Mouse (Mus musculus): ENCODE data around the gene Abhd4. TPM values are rescaled to one million over a fixed set of nuclear protein-coding genes. Genes with fewer than 3 reads are reported as not detected.

Abhd4 gene
- polyA plus RNA-seq, 1 experiment from 2014 or later: 54.3 TPM

DNA sequence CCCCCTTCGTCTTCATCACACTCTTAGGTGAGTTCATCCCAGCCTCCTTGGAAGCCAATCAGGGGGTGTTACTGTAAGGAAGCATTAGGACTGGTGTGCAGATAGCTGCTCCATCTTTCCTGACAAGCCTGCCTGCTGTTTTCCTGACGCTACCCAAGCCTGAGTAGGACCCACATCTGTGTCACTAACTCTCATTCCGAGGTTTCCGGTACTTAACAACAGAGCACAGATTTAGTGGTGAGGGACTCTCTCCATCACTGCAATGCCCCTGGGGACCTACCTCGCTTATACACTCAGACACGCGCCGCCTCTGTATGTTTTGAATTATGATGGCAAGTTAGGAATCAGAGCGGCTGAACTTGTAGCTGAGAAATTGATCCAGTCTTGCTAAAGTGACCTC lies 35.3 kb upstream of the Abhd4 start:
- WGBS: 51% methylated on average over 9 of the region's 9 CpGs
- H3K4me3 ChIP-seq (ENCODE audit: low read depth, low read length): no peak overlapping the region
- no peak overlapping the region for H3K9ac ChIP-seq (replicated peaks; ENCODE audit: low read depth, low read length)
- no peaks in the 10 kb centered on the region for H3K27me3 ChIP-seq (ENCODE audit: control insufficient read depth, insufficient read depth, low read length)
- H3K4me2 ChIP-seq (replicated peaks; ENCODE audit: low read depth, low read length): no peak overlapping the region
- no peak overlapping the region for H3K27ac ChIP-seq (ENCODE audit: low read length)
- H3K9me3 ChIP-seq (ENCODE audit: control insufficient read depth, low read depth, low read length): no peaks in the 10 kb centered on the region
- peaks cover 8% of the 10 kb centered on the region; the same call in 1 of the 2 replicates for H3K4me1 ChIP-seq (ENCODE audit: control insufficient read depth, insufficient read depth, low read length)
- H3K36me3 ChIP-seq (ENCODE audit: control insufficient read depth, insufficient read depth, low read length): no peaks in the 10 kb centered on the region
- no peak for ATAC-seq (ENCODE audit: insufficient number of reproducible peaks, insufficient read depth, low FRiP score, low read depth)

- Histone ChIP-seq H3K4me2 (replicated peaks; ENCODE audit: low read depth, low read length) (no peak overlapping the region), H3K36me3 (ENCODE audit: control insufficient read depth, insufficient read depth, low read length) (no peaks in the 10 kb centered on the region), H3K4me1 (ENCODE audit: control insufficient read depth, insufficient read depth, low read length) (peaks cover 8% of the 10 kb centered on the region), H3K9me3 (ENCODE audit: control insufficient read depth, low read depth, low read length) (no peaks in the 10 kb centered on the region), H3K9ac (replicated peaks; ENCODE audit: low read depth, low read length) (no peak overlapping the region), H3K27me3 (ENCODE audit: control insufficient read depth, insufficient read depth, low read length) (no peaks in the 10 kb centered on the region), H3K4me3 (ENCODE audit: low read depth, low read length) (no peak overlapping the region), H3K27ac (ENCODE audit: low read length) (peak overlapping the region; percentile 40)
- ATAC-seq (ENCODE audit: insufficient number of reproducible peaks, insufficient read depth, low FRiP score, low read depth): no peak
- 35% methylated on average over 8 of the region's 8 CpGs for WGBS
These were observed 34.7 kb upstream of the Abhd4 start for GRCm38 (mm10) chr14:54219256-54219655.

DNA sequence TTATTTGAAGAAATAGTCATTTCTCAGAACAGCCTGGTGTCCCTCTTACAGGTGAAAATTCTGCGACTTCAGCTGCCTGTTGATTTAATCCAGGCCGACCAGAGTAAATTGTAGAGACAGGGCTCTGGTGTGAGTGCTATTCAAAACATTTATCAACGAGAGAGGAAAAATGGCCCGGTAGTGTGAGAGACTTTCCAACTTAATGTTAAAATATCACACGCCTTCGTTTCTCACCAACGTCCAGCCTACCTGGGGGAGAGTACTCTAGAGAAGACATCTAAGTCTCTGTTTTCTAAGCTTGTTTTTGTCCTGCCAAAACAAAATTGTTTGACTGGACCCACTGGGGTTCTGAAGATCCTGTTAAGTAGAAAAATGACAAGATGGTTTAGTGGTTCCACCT lies 34.1 kb upstream of the Abhd4 start:
- no peak overlapping the region for H3K4me2 ChIP-seq (replicated peaks; ENCODE audit: low read depth, low read length)
- no peak overlapping the region for H3K27ac ChIP-seq (ENCODE audit: low read length)
- 41% methylated on average over 7 of the region's 7 CpGs for WGBS
- H3K4me3 ChIP-seq (ENCODE audit: low read depth, low read length): no peak overlapping the region
- no peak for ATAC-seq (ENCODE audit: insufficient number of reproducible peaks, insufficient read depth, low FRiP score, low read depth)
- H3K27me3 ChIP-seq (ENCODE audit: control insufficient read depth, insufficient read depth, low read length): no peaks in the 10 kb centered on the region
- H3K9me3 ChIP-seq (ENCODE audit: control insufficient read depth, low read depth, low read length): no peaks in the 10 kb centered on the region
- H3K4me1 ChIP-seq (ENCODE audit: control insufficient read depth, insufficient read depth, low read length): peaks cover 11% of the 10 kb centered on the region
- no peaks in the 10 kb centered on the region for H3K36me3 ChIP-seq (ENCODE audit: control insufficient read depth, insufficient read depth, low read length)
- H3K9ac ChIP-seq (replicated peaks; ENCODE audit: low read depth, low read length): no peak overlapping the region

GRCm38 (mm10) chr14:54220726-54221494 lies 33.1 kb upstream of the Abhd4 start:
- 73% methylated on average over 8 of the region's 8 CpGs for WGBS
- Histone ChIP-seq H3K9ac (replicated peaks; ENCODE audit: low read depth, low read length) (no peak overlapping the region), H3K4me3 (ENCODE audit: low read depth, low read length) (no peak overlapping the region), H3K27ac (ENCODE audit: low read length) (no peak overlapping the region), H3K9me3 (ENCODE audit: control insufficient read depth, low read depth, low read length) (no peaks in the 10 kb centered on the region), H3K36me3 (ENCODE audit: control insufficient read depth, insufficient read depth, low read length) (no peaks in the 10 kb centered on the region), H3K4me2 (replicated peaks; ENCODE audit: low read depth, low read length) (no peak overlapping the region), H3K4me1 (ENCODE audit: control insufficient read depth, insufficient read depth, low read length) (peaks cover 12% of the 10 kb centered on the region), H3K27me3 (ENCODE audit: control insufficient read depth, insufficient read depth, low read length) (no peaks in the 10 kb centered on the region)
- no peak for ATAC-seq (ENCODE audit: insufficient number of reproducible peaks, insufficient read depth, low FRiP score, low read depth)

GRCm38 (mm10) chr14:54221641-54222040 lies 32.3 kb upstream of the Abhd4 start:
- WGBS: 94% methylated on average over 6 of the region's 6 CpGs
- no peak for ATAC-seq (ENCODE audit: insufficient number of reproducible peaks, insufficient read depth, low FRiP score, low read depth)
- no peaks in the 10 kb centered on the region for H3K9me3 ChIP-seq (ENCODE audit: control insufficient read depth, low read depth, low read length)
- H3K27me3 ChIP-seq (ENCODE audit: control insufficient read depth, insufficient read depth, low read length): no peaks in the 10 kb centered on the region
- no peak overlapping the region for H3K27ac ChIP-seq (ENCODE audit: low read length)
- no peaks in the 10 kb centered on the region for H3K36me3 ChIP-seq (ENCODE audit: control insufficient read depth, insufficient read depth, low read length)
- H3K4me2 ChIP-seq (replicated peaks; ENCODE audit: low read depth, low read length): no peak overlapping the region
- H3K4me3 ChIP-seq (ENCODE audit: low read depth, low read length): no peak overlapping the region
- peaks cover 12% of the 10 kb centered on the region for H3K4me1 ChIP-seq (ENCODE audit: control insufficient read depth, insufficient read depth, low read length)
- H3K9ac ChIP-seq (replicated peaks; ENCODE audit: low read depth, low read length): no peak overlapping the region

DNA sequence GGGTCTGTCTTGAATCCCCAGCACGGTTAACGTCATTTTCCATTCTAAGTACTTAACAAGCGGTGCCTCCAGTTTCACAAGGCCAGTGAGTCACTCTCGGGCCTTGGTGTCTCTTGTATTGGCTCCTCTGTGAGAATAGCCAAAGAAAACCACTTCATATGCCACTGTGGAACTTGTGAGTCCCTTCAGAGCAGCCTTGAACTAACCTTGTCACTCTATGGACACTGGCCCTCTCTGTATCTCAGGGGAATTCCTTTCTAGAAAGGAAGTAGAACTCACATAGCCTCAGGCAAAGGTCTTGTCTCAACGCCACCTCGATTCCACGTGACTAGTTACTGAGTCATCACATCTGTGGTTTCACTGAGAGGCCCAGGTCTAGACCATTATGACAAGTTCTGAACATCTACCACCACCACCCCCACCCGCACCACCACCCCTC lies 31.7 kb upstream of the Abhd4 start:
- no peak for ATAC-seq (ENCODE audit: insufficient number of reproducible peaks, insufficient read depth, low FRiP score, low read depth)
- Histone ChIP-seq H3K4me3 (ENCODE audit: low read depth, low read length) (no peak overlapping the region), H3K9me3 (ENCODE audit: control insufficient read depth, low read depth, low read length) (no peaks in the 10 kb centered on the region), H3K36me3 (ENCODE audit: control insufficient read depth, insufficient read depth, low read length) (no peaks in the 10 kb centered on the region), H3K4me2 (replicated peaks; ENCODE audit: low read depth, low read length) (no peak overlapping the region), H3K4me1 (ENCODE audit: control insufficient read depth, insufficient read depth, low read length) (peaks cover 17% of the 10 kb centered on the region), H3K9ac (replicated peaks; ENCODE audit: low read depth, low read length) (no peak overlapping the region), H3K27me3 (ENCODE audit: control insufficient read depth, insufficient read depth, low read length) (no peaks in the 10 kb centered on the region), H3K27ac (ENCODE audit: low read length) (no peak overlapping the region)
- 89% methylated on average over 8 of the region's 8 CpGs for WGBS

DNA sequence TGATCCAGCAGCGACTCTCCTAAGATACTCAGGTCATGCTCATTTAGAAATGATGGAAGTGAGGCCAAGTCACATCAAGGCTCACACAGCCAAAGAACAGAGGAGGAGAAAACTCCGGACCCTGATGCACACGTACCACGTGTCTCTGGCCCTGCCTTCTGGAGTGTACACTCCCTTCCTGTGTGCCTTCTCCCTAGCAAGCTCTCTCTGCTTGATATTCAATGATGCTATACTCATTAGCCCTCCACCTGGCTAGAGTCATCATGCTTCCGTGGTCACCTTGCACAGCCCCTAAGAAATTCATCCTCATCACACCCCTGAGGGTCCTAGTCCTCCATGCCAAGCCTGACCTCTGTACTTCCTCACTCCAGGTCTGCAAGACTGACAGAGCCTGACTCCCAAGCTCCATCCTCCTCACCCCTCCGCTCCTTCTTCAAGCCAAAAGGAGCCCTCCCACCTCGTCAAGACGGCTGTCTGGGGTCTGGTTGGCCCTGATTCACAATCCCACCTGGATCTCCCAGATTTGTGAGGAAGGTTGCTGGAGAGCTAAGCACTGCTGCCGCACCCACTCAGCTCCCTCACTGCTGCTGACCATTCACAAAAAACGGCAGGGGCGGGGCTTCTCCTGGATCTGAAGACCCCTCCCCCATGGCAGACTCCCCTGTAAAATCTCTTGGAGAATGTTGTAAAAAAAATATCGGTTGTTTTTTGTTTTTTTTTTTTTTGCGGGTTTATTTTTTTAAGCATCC lies 30.5 kb upstream of the Abhd4 start:
- ATAC-seq (ENCODE audit: insufficient number of reproducible peaks, insufficient read depth, low FRiP score, low read depth): no peak
- Histone ChIP-seq H3K27me3 (ENCODE audit: control insufficient read depth, insufficient read depth, low read length) (no peaks in the 10 kb centered on the region), H3K4me1 (ENCODE audit: control insufficient read depth, insufficient read depth, low read length) (peaks cover 20% of the 10 kb centered on the region)

DNA sequence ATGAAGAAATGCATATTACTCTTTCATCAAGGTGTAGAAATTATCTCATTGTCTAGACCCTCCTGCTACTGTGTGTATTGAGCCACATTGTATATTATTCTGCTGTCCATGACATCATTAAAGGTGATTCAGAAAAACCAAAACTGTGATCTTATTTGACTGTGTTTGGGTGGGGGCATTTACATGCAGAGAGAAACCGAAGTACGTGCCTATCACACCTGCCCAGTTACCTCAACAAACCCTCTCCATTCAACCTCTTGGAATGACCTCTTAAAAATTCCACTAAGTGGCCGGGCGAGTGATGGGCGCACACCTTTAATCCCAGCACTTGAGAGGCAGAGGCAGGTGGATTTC lies 29.9 kb upstream of the Abhd4 start:
- no peak overlapping the region for H3K4me3 ChIP-seq (ENCODE audit: low read depth, low read length)
- ATAC-seq (ENCODE audit: insufficient number of reproducible peaks, insufficient read depth, low FRiP score, low read depth): no peak
- no peak overlapping the region for H3K4me2 ChIP-seq (replicated peaks; ENCODE audit: low read depth, low read length)
- H3K9ac ChIP-seq (replicated peaks; ENCODE audit: low read depth, low read length): no peak overlapping the region
- no peak overlapping the region for H3K27ac ChIP-seq (ENCODE audit: low read length)
- no peaks in the 10 kb centered on the region for H3K9me3 ChIP-seq (ENCODE audit: control insufficient read depth, low read depth, low read length)
- H3K4me1 ChIP-seq (ENCODE audit: control insufficient read depth, insufficient read depth, low read length): peaks cover 15% of the 10 kb centered on the region
- H3K36me3 ChIP-seq (ENCODE audit: control insufficient read depth, insufficient read depth, low read length): no peaks in the 10 kb centered on the region
- no peaks in the 10 kb centered on the region for H3K27me3 ChIP-seq (ENCODE audit: control insufficient read depth, insufficient read depth, low read length)
- WGBS: 77% methylated on average over 5 of the region's 5 CpGs

More for the DNA sequence above, 30.5 kb upstream of the Abhd4 start:
- Histone ChIP-seq H3K36me3 (ENCODE audit: control insufficient read depth, insufficient read depth, low read length) (no peaks in the 10 kb centered on the region), H3K27ac (ENCODE audit: low read length) (no peak overlapping the region), H3K9me3 (ENCODE audit: control insufficient read depth, low read depth, low read length) (no peaks in the 10 kb centered on the region), H3K4me3 (ENCODE audit: low read depth, low read length) (no peak overlapping the region), H3K9ac (replicated peaks; ENCODE audit: low read depth, low read length) (no peak overlapping the region), H3K4me2 (replicated peaks; ENCODE audit: low read depth, low read length) (no peak overlapping the region)
- 47% methylated on average over 13 of the region's 13 CpGs for WGBS
